Mouse (Mus musculus): ENCODE data around the gene Mrpl54. TPM values are rescaled to one million over a fixed set of nuclear protein-coding genes. Genes with fewer than 3 reads are reported as not detected.
"Not testable (repeated sequence)": the region's sequence is repeated elsewhere in the genome, so short reads cannot be mapped to it uniquely, and the experiment has no call there.

Gene Mrpl54
- polyA plus RNA-seq, 1 experiment from 2014 or later, result 178 TPM

DNA sequence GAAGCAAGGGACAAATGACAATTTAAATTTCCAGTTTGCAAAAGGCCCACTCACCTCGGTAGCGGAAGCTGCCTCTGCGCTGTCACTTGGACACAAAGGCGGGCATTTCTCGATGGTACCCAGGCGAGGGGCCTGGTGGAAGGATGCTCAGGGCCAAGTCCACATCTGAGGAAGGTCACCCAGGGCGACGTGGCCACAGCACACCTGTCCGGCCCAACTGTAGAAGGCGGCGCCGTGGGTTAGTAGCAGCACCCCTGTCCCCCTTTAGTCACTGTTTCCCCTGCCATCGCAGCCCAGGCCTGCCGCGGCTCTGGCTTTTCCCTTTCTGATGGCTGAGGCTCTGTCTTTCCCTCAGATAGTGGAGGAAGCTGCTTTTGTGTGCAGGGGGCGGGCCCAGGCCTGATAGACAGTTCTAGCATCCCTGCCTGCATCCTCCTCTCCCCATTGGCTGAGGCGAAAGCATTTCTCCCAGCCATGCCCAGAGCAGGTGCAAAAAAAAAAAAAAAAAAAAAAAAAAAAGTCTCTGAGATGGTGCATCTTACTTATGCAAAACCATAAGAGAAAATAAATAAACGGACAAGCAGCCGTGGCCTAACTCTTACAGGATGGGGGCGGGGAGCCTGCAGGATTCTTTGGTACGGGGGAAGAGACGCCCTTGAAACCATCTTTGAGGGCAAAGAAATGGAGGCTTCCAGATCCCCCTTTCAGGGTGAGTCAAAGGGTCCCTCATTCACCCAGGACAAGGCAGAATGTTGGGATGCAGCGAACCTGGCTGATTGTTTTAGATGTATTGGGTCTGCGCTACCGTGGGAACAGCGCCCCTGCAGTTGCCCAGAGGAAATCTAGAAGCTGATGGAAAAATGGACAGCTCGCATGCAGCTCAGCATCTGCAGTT lies 36.0 kb downstream of the Mrpl54 start, which contains the start of gene Atcay:
Gene Atcay, minus strand, starts transcription at position 396 of the 895 bp plus-strand sequence.
- H3K9me3 ChIP-seq (ENCODE audit: control insufficient read depth, low read length), result no peaks in the 10 kb centered on the region
- peak within 1 kb of the TSS; percentile 45 for H3K4me2 ChIP-seq (ENCODE audit: low read depth)
- peak; percentile 64 for DNase-seq (ENCODE audit: low spot score)
- WGBS, result 8% methylated on average over 27 of the region's 27 CpGs
- no peaks in the 10 kb centered on the region for H3K36me3 ChIP-seq (ENCODE audit: control insufficient read depth, insufficient read depth, low read length)
- peak within 1 kb of the TSS; percentile 49; the same call in 1 of the 2 replicates for H3K27ac ChIP-seq (ENCODE audit: low read depth, low read length)
- H3K4me3 ChIP-seq (ENCODE audit: low read depth, low read length), result peak within 1 kb of the TSS; percentile 34
- H3K27me3 ChIP-seq (ENCODE audit: control insufficient read depth, insufficient read depth, low read length), result peaks cover 22% of the 10 kb centered on the region
- H3K9ac ChIP-seq (ENCODE audit: low read length), result peak within 1 kb of the TSS; percentile 48
- peak; percentile 77 for ATAC-seq (ENCODE audit: insufficient read depth, low FRiP score, low TSS enrichment)
- H3K4me1 ChIP-seq (ENCODE audit: control insufficient read depth, insufficient read depth, low read length), result no peaks in the 10 kb centered on the region

GRCm38 (mm10) chr10:81229735-81230437 lies 36.8 kb downstream of the Mrpl54 start:
- peak overlapping the region; percentile 34 for H3K4me3 ChIP-seq (ENCODE audit: low read depth, low read length)
- no peaks in the 10 kb centered on the region for H3K36me3 ChIP-seq (ENCODE audit: control insufficient read depth, insufficient read depth, low read length)
- peak overlapping the region; percentile 48 for H3K9ac ChIP-seq (ENCODE audit: low read length)
- no peaks in the 10 kb centered on the region for H3K4me1 ChIP-seq (ENCODE audit: control insufficient read depth, insufficient read depth, low read length)
- DNase-seq (ENCODE audit: low spot score) (no peak), ATAC-seq (ENCODE audit: insufficient read depth, low FRiP score, low TSS enrichment) (no peak)
- no peak overlapping the region for H3K27ac ChIP-seq (ENCODE audit: low read depth, low read length)
- WGBS, result 14% methylated on average over 20 of the region's 20 CpGs
- peak overlapping the region; percentile 45 for H3K4me2 ChIP-seq (ENCODE audit: low read depth)
- H3K27me3 ChIP-seq (ENCODE audit: control insufficient read depth, insufficient read depth, low read length), result peaks cover 22% of the 10 kb centered on the region
- no peaks in the 10 kb centered on the region for H3K9me3 ChIP-seq (ENCODE audit: control insufficient read depth, low read length)

DNA sequence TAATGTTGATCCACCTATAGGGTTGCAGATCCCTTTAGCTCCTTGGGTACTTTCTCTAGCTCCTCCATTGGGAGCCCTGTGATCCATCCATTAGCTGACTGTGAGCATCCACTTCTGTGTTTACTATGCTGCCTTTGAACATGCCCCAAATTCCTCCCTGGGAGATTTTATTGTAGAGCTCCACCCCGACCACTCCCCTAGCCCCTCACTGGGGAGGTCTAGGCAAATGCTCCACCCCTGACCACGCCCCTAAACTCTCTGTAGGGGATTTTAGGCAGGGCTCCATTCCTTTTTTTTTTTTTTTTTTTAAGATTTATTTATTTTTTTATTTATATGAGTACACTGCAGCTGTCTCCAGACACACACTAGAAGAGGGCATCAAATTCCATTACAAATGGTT lies 43.0 kb downstream of the Mrpl54 start:
- not testable (repeated sequence) for H3K27me3 ChIP-seq (ENCODE audit: control insufficient read depth, insufficient read depth, low read length); H3K36me3 ChIP-seq (ENCODE audit: control insufficient read depth, insufficient read depth, low read length); ATAC-seq (ENCODE audit: insufficient read depth, low FRiP score, low TSS enrichment); H3K9ac ChIP-seq (ENCODE audit: low read length); H3K9me3 ChIP-seq (ENCODE audit: control insufficient read depth, low read length); H3K27ac ChIP-seq (ENCODE audit: low read depth, low read length); H3K4me2 ChIP-seq (ENCODE audit: low read depth); DNase-seq (ENCODE audit: low spot score); H3K4me1 ChIP-seq (ENCODE audit: control insufficient read depth, insufficient read depth, low read length); H3K4me3 ChIP-seq (ENCODE audit: low read depth, low read length)
- 56% methylated on average over 2 of the region's 2 CpGs for WGBS

DNA sequence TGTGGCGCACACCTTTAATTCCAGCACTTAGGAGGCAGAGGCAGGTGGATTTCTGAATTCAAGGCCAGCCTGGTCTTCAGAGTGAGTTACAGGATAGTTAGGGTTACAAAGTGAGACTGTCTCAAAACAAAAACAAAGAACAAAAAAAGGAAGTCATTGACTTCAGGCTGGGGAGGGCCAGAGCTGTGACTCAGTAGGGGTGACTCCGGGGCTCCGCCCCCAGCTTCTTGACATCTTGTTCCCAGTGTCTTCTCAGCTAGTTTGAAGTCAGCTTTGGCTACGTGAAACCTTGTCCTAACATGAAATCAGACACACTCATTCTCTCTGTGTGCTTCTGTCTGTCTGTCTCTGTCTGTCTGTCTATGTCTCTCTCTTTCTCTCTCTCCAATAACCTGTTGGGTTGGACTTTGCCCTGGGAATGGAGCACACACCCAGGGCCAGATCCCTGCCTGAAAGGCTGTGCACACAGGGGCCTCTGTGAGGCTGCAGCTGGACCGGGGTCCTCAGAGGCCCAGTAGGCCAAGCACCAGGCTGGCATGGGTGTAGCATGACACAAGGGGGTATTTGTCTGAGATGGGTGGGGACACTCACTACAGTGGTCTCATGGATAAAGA lies 45.2 kb downstream of the Mrpl54 start:
- DNase-seq (ENCODE audit: low spot score) (no peak), ATAC-seq (ENCODE audit: insufficient read depth, low FRiP score, low TSS enrichment) (no peak)
- no peak overlapping the region for H3K4me3 ChIP-seq (ENCODE audit: low read depth, low read length)
- no peaks in the 10 kb centered on the region for H3K9me3 ChIP-seq (ENCODE audit: control insufficient read depth, low read length)
- H3K4me2 ChIP-seq (ENCODE audit: low read depth), result no peak overlapping the region
- no peak overlapping the region for H3K9ac ChIP-seq (ENCODE audit: low read length)
- no peaks in the 10 kb centered on the region for H3K27me3 ChIP-seq (ENCODE audit: control insufficient read depth, insufficient read depth, low read length)
- no peaks in the 10 kb centered on the region for H3K4me1 ChIP-seq (ENCODE audit: control insufficient read depth, insufficient read depth, low read length)
- no peak overlapping the region for H3K27ac ChIP-seq (ENCODE audit: low read depth, low read length)
- no peaks in the 10 kb centered on the region for H3K36me3 ChIP-seq (ENCODE audit: control insufficient read depth, insufficient read depth, low read length)
- 82% methylated on average over 5 of the region's 5 CpGs for WGBS

DNA sequence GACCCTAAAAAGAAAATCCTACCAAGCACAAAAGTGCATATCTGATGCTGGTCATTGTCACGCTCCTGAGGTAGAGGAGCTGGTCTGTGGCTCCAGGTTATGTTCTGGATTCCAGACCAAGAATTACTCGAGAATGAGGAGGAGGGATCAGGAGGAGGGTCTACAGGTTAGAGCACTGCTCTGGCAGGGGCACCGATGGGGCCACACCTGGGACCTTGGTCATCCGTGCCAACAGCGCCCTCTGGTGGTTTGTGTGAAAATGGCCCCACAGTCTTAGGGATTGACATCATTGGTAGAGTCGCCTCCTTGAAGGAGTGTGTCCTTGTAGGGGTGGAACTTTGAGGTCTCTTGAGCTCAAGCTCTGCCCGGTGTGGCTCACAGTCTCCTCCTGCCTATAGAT lies 48.8 kb downstream of the Mrpl54 start:
- Histone ChIP-seq H3K36me3 (ENCODE audit: control insufficient read depth, insufficient read depth, low read length) (no peaks in the 10 kb centered on the region), H3K4me2 (ENCODE audit: low read depth) (no peak overlapping the region), H3K27ac (ENCODE audit: low read depth, low read length) (no peak overlapping the region), H3K9me3 (ENCODE audit: control insufficient read depth, low read length) (no peaks in the 10 kb centered on the region), H3K27me3 (ENCODE audit: control insufficient read depth, insufficient read depth, low read length) (no peaks in the 10 kb centered on the region), H3K9ac (ENCODE audit: low read length) (no peak overlapping the region), H3K4me1 (ENCODE audit: control insufficient read depth, insufficient read depth, low read length) (no peaks in the 10 kb centered on the region), H3K4me3 (ENCODE audit: low read depth, low read length) (no peak overlapping the region)
- ATAC-seq (ENCODE audit: insufficient read depth, low FRiP score, low TSS enrichment) (peak; percentile 53; the same call in 1 of the 2 replicates), DNase-seq (ENCODE audit: low spot score) (peak; percentile 61)
- WGBS, result 43% methylated on average over 7 of the region's 7 CpGs

GRCm38 (mm10) chr10:81217267-81217666 lies 49.5 kb downstream of the Mrpl54 start:
- not testable (repeated sequence) for DNase-seq (ENCODE audit: low spot score); H3K27ac ChIP-seq (ENCODE audit: low read depth, low read length); H3K9ac ChIP-seq (ENCODE audit: low read length); H3K9me3 ChIP-seq (ENCODE audit: control insufficient read depth, low read length); H3K4me3 ChIP-seq (ENCODE audit: low read depth, low read length); H3K36me3 ChIP-seq (ENCODE audit: control insufficient read depth, insufficient read depth, low read length); H3K27me3 ChIP-seq (ENCODE audit: control insufficient read depth, insufficient read depth, low read length); H3K4me2 ChIP-seq (ENCODE audit: low read depth); H3K4me1 ChIP-seq (ENCODE audit: control insufficient read depth, insufficient read depth, low read length); ATAC-seq (ENCODE audit: insufficient read depth, low FRiP score, low TSS enrichment)
- WGBS, result 23% methylated on average over 1 of the region's 1 CpGs

- no peaks in the 10 kb centered on the region for H3K4me1 ChIP-seq (ENCODE audit: control insufficient read depth, insufficient read depth, low read length)
- no peak overlapping the region for H3K4me3 ChIP-seq (ENCODE audit: low read depth, low read length)
- WGBS, result 89% methylated on average over 6 of the region's 6 CpGs
- H3K27ac ChIP-seq (ENCODE audit: low read depth, low read length), result no peak overlapping the region
- no peaks in the 10 kb centered on the region for H3K27me3 ChIP-seq (ENCODE audit: control insufficient read depth, insufficient read depth, low read length)
- no peak overlapping the region for H3K4me2 ChIP-seq (ENCODE audit: low read depth)
- H3K36me3 ChIP-seq (ENCODE audit: control insufficient read depth, insufficient read depth, low read length), result peaks cover 2% of the 10 kb centered on the region
- H3K9me3 ChIP-seq (ENCODE audit: control insufficient read depth, low read length), result no peaks in the 10 kb centered on the region
- no peak for ATAC-seq (ENCODE audit: insufficient read depth, low FRiP score, low TSS enrichment)
- DNase-seq (ENCODE audit: low spot score), result no peak
- H3K9ac ChIP-seq (ENCODE audit: low read length), result no peak overlapping the region
These were observed 49.9 kb downstream of the Mrpl54 start for GRCm38 (mm10) chr10:81216810-81217209.

- Histone ChIP-seq H3K4me1 (ENCODE audit: control insufficient read depth, insufficient read depth, low read length) (no peaks in the 10 kb centered on the region), H3K4me2 (ENCODE audit: low read depth) (no peak overlapping the region), H3K27ac (ENCODE audit: low read depth, low read length) (no peak overlapping the region), H3K27me3 (ENCODE audit: control insufficient read depth, insufficient read depth, low read length) (no peaks in the 10 kb centered on the region), H3K9me3 (ENCODE audit: control insufficient read depth, low read length) (no peaks in the 10 kb centered on the region), H3K9ac (ENCODE audit: low read length) (no peak overlapping the region), H3K36me3 (ENCODE audit: control insufficient read depth, insufficient read depth, low read length) (peaks cover 2% of the 10 kb centered on the region), H3K4me3 (ENCODE audit: low read depth, low read length) (no peak overlapping the region)
- DNase-seq (ENCODE audit: low spot score) (no peak), ATAC-seq (ENCODE audit: insufficient read depth, low FRiP score, low TSS enrichment) (no peak)
- 87% methylated on average over 6 of the region's 6 CpGs for WGBS
These were observed 50.5 kb downstream of the Mrpl54 start for GRCm38 (mm10) chr10:81216260-81216659.
